14 mouse cellular contexts compared by ENCODE assay signal in genomic region chr17:87872286-87872685, GRCm38 (mm10). TPM values are rescaled to one million over a fixed set of nuclear protein-coding genes. Genes with fewer than 3 reads are reported as not detected.
DNase-seq lines count a peak whose midpoint lies in the region; ATAC-seq lines count a peak whose summit lies in the region.
"Had no signal": no experiment of that assay in that cellular context is flagged by ENCODE, and none has a peak within 500 bp of the region (broad histone marks: within the 10 kb centered on the region; RNA-seq: fewer than 3 reads in every experiment).

No protein-coding gene starts in this region.

- no peaks in the 10 kb centered on the region for H3K36me3 ChIP-seq in midbrain, embryonic 11.5 days (ENCODE audit: control insufficient read depth, insufficient read depth, low read length)
- H3K36me3 ChIP-seq in midbrain, embryonic 15.5 days (replicated peaks), result no peaks in the 10 kb centered on the region
- no peaks in the 10 kb centered on the region for H3K36me3 ChIP-seq in hindbrain, embryonic 15.5 days
- no peaks in the 10 kb centered on the region for H3K36me3 ChIP-seq in intestine, embryonic 16.5 days (ENCODE audit: control insufficient read depth, insufficient read depth, low read length)

- no peak overlapping the region for H3K4me3 ChIP-seq in midbrain, embryonic 11.5 days (ENCODE audit: low read depth, low read length)
- H3K4me3 ChIP-seq in midbrain, embryonic 15.5 days, result no peak overlapping the region
- H3K4me3 ChIP-seq in hindbrain, embryonic 15.5 days, result no peak overlapping the region
- H3K4me3 ChIP-seq in intestine, embryonic 16.5 days (ENCODE audit: low read length), result no peak overlapping the region

- H3K4me1 ChIP-seq in midbrain, embryonic 11.5 days (ENCODE audit: control insufficient read depth, insufficient read depth, low read length), result peaks cover 7% of the 10 kb centered on the region
- H3K4me1 ChIP-seq in midbrain, embryonic 15.5 days, result peaks cover 8% of the 10 kb centered on the region; the same call in 1 of the 2 replicates
- H3K4me1 ChIP-seq in hindbrain, embryonic 15.5 days (replicated peaks), result peaks cover 12% of the 10 kb centered on the region
- no peaks in the 10 kb centered on the region for H3K4me1 ChIP-seq in intestine, embryonic 16.5 days (ENCODE audit: control insufficient read depth, insufficient read depth, low read length)

- no peak for ATAC-seq in midbrain, embryonic 11.5 days (ENCODE audit: low FRiP score)
- no peak for ATAC-seq in midbrain, embryonic 15.5 days (replicated peaks)
- ATAC-seq in hindbrain, embryonic 15.5 days (ENCODE audit: low FRiP score, low read depth), result peak; percentile 67
- no peak for ATAC-seq in intestine, embryonic 16.5 days

- H3K4me2 ChIP-seq in midbrain, embryonic 11.5 days, result no peak overlapping the region
- H3K4me2 ChIP-seq in midbrain, embryonic 15.5 days, result no peak overlapping the region
- H3K4me2 ChIP-seq in hindbrain, embryonic 15.5 days, result no peak overlapping the region
- H3K4me2 ChIP-seq in intestine, embryonic 16.5 days (ENCODE audit: low read depth, low read length), result no peak overlapping the region

- H3K27me3 ChIP-seq in midbrain, embryonic 11.5 days (ENCODE audit: control insufficient read depth, insufficient read depth, low read length), result no peaks in the 10 kb centered on the region; the same call in 1 of the 2 replicates
- no peaks in the 10 kb centered on the region for H3K27me3 ChIP-seq in midbrain, embryonic 15.5 days (replicated peaks)
- H3K27me3 ChIP-seq in hindbrain, embryonic 15.5 days, result no peaks in the 10 kb centered on the region
- H3K27me3 ChIP-seq in intestine, embryonic 16.5 days (replicated peaks; ENCODE audit: control insufficient read depth, insufficient read depth, low read length), result no peaks in the 10 kb centered on the region
- H3K27me3 ChIP-seq: CH12.LX had no signal

- WGBS in midbrain, embryonic 11.5 days, result 36% methylated on average over 4 of the region's 4 CpGs
- WGBS in midbrain, embryonic 15.5 days, result 18% methylated on average over 4 of the region's 4 CpGs
- 17% methylated on average over 4 of the region's 4 CpGs for WGBS in hindbrain, embryonic 15.5 days
- WGBS in intestine, embryonic 16.5 days, result 50% methylated on average over 4 of the region's 4 CpGs

- H3K9ac ChIP-seq in midbrain, embryonic 11.5 days (ENCODE audit: low read length), result no peak overlapping the region
- no peak overlapping the region for H3K9ac ChIP-seq in midbrain, embryonic 15.5 days
- H3K9ac ChIP-seq in hindbrain, embryonic 15.5 days, result no peak overlapping the region
- no peak overlapping the region for H3K9ac ChIP-seq in intestine, embryonic 16.5 days (ENCODE audit: low read depth, low read length)
- H3K9ac ChIP-seq: liver, embryonic 14.5 days had no signal

- peak; percentile 72 for DNase-seq in midbrain, embryonic 11.5 days (ENCODE audit: low spot score, missing footprints)
- peak; percentile 97 for DNase-seq in cerebellum, adult 9-10 months
- peak; percentile 16 for DNase-seq in retina, embryonic 14.5 days (ENCODE audit: low spot score)
- no peak for DNase-seq in kidney, adult 9 months
- DNase-seq: adrenal gland, postnatal 36 days; kidney, postnatal 36 days; thymus, adult 18-20 months had no signal

- H3K27ac ChIP-seq in midbrain, embryonic 11.5 days (ENCODE audit: low read depth, low read length), result no peak overlapping the region
- no peak overlapping the region for H3K27ac ChIP-seq in midbrain, embryonic 15.5 days
- 0 out of 2 replicates have a peak overlapping the region, but pooled peaks have one; percentile 25 for H3K27ac ChIP-seq in hindbrain, embryonic 15.5 days (replicated peaks)
- H3K27ac ChIP-seq in intestine, embryonic 16.5 days (ENCODE audit: low read length), result no peak overlapping the region
- H3K27ac ChIP-seq: liver, embryonic 14.5 days had no signal

- no peaks in the 10 kb centered on the region for H3K9me3 ChIP-seq in midbrain, embryonic 11.5 days (ENCODE audit: control insufficient read depth, low read length)
- no peaks in the 10 kb centered on the region for H3K9me3 ChIP-seq in midbrain, embryonic 15.5 days
- H3K9me3 ChIP-seq in hindbrain, embryonic 15.5 days, result no peaks in the 10 kb centered on the region
- no peaks in the 10 kb centered on the region for H3K9me3 ChIP-seq in intestine, embryonic 16.5 days (ENCODE audit: control insufficient read depth, low read length)

RNA-seq across cellular contexts. Expression of gene Rpl36-ps4, which starts 48.5 kb away (rescaled TPM):
- not detected in 2 replicates for polyA plus RNA-seq in midbrain, embryonic 11.5 days (2014; fragmentation: Nextera tagmentation; extraction: Ambion mirVana)
- polyA plus RNA-seq in midbrain, embryonic 15.5 days (2015; fragmentation: Nextera tagmentation; extraction: Ambion mirVana), result not detected in 2 replicates
- not detected in 2 replicates for polyA plus RNA-seq in hindbrain, embryonic 15.5 days (2015; fragmentation: Nextera tagmentation; extraction: Ambion mirVana)
- polyA plus RNA-seq in intestine, embryonic 16.5 days (2015; fragmentation: Nextera tagmentation; extraction: Ambion mirVana), result not detected in 2 replicates
- polyA plus RNA-seq: gonadal fat pad, adult 2 months; liver, embryonic 14.5 days; spleen, adult 2 months had no signal
